Mouse (Mus musculus) lung, postnatal 14 days (tissue): ENCODE data around the gene Tmem132c.
A peak's percentile ranks its signal among the peaks of the same experiment; 100 is the strongest.

ENCODE experiments used
- DNase-seq: peaks from one replicate; pipeline ENCODE4 v3.0.0; 2021

Tmem132c gene

GRCm38 (mm10) chr5:127499151-127499827 lies 257.7 kb downstream of the Tmem132c start:
- DNase-seq: no peak

GRCm38 (mm10) chr5:127502838-127503237 lies 261.2 kb downstream of the Tmem132c start:
- no peak for DNase-seq

GRCm38 (mm10) chr5:127505697-127506096 lies 264.1 kb downstream of the Tmem132c start:
- DNase-seq: no peak

GRCm38 (mm10) chr5:127511653-127512052 lies 270.0 kb downstream of the Tmem132c start:
- DNase-seq: peak; percentile 33

- peak; percentile 11 for DNase-seq
Measured at GRCm38 (mm10) chr5:127515960-127516359, 274.4 kb downstream of the Tmem132c start.

- no peak for DNase-seq
Measured at GRCm38 (mm10) chr5:127522744-127523476, 281.3 kb downstream of the Tmem132c start.

- DNase-seq: no peak
Measured at GRCm38 (mm10) chr5:127527344-127527974, 285.9 kb downstream of the Tmem132c start.

GRCm38 (mm10) chr5:127537508-127537907 lies 295.9 kb downstream of the Tmem132c start:
- no peak for DNase-seq

GRCm38 (mm10) chr5:127546585-127546991 lies 305.0 kb downstream of the Tmem132c start:
- no peak for DNase-seq

GRCm38 (mm10) chr5:127548136-127548535 lies 306.5 kb downstream of the Tmem132c start:
- DNase-seq: no peak

GRCm38 (mm10) chr5:127561086-127561485 lies 319.5 kb downstream of the Tmem132c start:
- no peak for DNase-seq

- DNase-seq: no peak
Measured at GRCm38 (mm10) chr5:127567165-127567741, 325.6 kb downstream of the Tmem132c start.

GRCm38 (mm10) chr5:127577419-127577818 lies 335.8 kb downstream of the Tmem132c start:
- DNase-seq: no peak

- peak; percentile 12 for DNase-seq
Measured at GRCm38 (mm10) chr5:127583658-127584057, 342.1 kb downstream of the Tmem132c start.

- no peak for DNase-seq
Measured at GRCm38 (mm10) chr5:127587854-127588253, 346.2 kb downstream of the Tmem132c start.

- no peak for DNase-seq
Measured at GRCm38 (mm10) chr5:127592406-127592805, 350.8 kb downstream of the Tmem132c start.

- DNase-seq: peak; percentile 32
Measured at GRCm38 (mm10) chr5:127592854-127593253, 351.2 kb downstream of the Tmem132c start.

- DNase-seq: no peak
Measured at GRCm38 (mm10) chr5:127595676-127596075, 354.1 kb downstream of the Tmem132c start.

GRCm38 (mm10) chr5:127596862-127597261 lies 355.3 kb downstream of the Tmem132c start:
- no peak for DNase-seq

- DNase-seq: no peak
Measured at GRCm38 (mm10) chr5:127602996-127603395, 361.4 kb downstream of the Tmem132c start.

GRCm38 (mm10) chr5:127607507-127607906 lies 365.9 kb downstream of the Tmem132c start:
- no peak for DNase-seq

- no peak for DNase-seq
Measured at GRCm38 (mm10) chr5:127609191-127609714, 367.6 kb downstream of the Tmem132c start.
